Mouse (Mus musculus): Measurements from ENCODE around the gene Plekha1. TPM values are rescaled to one million over a fixed set of nuclear protein-coding genes. Genes with fewer than 3 reads are reported as not detected.

Plekha1 gene
- polyA plus RNA-seq, 1 experiment from 2014 or later: 56.2 TPM

DNA sequence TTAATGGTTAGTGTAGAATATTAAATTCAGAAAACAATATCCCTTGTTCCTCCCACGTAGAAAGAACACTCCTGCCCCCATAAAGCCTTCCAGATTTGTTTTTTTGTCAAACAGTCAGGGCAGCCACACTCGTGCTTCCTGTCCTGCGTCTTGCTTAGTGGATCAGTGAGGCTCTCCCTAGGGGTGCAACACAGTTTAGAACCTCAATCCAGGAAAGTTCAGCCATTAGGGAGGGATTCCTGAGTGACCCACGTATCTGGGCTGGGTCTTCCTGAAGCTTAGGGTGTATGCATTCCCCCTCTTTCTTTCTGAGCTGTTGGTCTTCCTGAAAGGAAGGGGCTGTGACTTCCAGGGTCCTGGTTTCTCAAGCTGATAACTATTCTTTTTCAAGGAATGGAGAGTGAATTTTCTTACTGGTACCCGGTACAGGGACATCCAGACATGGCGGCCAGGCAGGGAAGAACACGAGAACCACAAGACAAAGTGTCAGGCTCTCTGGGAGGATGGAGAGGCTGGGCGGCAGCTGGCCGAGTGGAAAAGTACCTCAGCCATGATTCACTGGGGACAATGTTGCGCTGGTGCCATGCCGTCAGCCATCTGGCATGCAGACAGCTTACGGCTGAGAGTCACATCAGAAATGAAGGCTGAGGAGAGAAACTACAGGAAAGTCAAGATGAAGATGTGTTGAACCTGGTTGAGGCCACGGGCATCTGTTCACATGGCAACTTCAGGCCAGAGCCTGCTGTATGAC lies 57.6 kb downstream of the Plekha1 start:
- no peak for ATAC-seq (ENCODE audit: insufficient number of reproducible peaks, low FRiP score)
- H3K27ac ChIP-seq (ENCODE audit: poor library complexity, severe bottlenecking): no peak overlapping the region
- no peak overlapping the region for H3K4me3 ChIP-seq

DNA sequence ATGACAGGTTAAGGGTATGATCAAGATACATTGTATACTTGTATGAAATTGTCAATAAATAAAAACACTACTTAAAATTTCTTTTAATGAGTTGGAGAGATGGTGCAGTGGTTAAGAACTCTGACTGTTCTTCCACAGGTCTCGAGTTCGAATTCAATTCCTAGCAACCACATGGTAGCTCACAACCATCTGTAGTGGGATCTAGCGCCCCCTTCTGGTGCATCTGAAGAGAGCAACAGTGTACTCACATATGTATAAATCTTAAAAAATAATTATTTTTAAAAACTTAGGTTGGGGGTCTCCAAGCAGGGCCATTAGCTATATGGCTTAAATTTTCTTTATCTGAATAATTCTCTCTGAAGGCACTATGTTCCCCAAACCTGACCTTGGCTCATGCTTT lies 64.8 kb downstream of the Plekha1 start:
- H3K4me2 ChIP-seq: no peak overlapping the region

More for the DNA sequence above, 57.6 kb downstream of the Plekha1 start:
- H3K36me3 ChIP-seq: no peaks in the 10 kb centered on the region
- H3K27me3 ChIP-seq (replicated peaks): no peaks in the 10 kb centered on the region
- H3K9me3 ChIP-seq (replicated peaks): no peaks in the 10 kb centered on the region
- peaks cover 6% of the 10 kb centered on the region for H3K4me1 ChIP-seq (replicated peaks)
- no peak overlapping the region for H3K9ac ChIP-seq
- no peak overlapping the region for H3K4me2 ChIP-seq
- WGBS: 71% methylated on average over 13 of the region's 13 CpGs

DNA sequence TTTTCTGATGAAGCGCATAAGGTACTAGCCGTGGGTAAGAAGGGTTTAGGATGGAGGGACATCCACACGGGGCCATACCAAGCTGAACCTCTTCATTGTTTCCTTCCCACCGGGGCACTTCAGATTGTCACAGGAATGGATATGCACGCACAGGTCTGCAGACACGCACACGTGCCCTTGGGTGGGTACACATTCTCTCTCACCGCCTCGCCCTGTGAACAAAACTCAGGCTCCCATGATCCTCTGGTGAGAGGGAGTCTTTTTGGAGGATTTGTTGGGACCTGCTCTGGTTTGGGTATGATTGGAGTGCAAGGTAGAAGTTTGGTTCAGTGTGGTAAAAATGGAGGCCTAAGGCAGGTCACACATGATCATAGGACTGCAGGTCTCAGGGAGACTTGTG lies 67.4 kb downstream of the Plekha1 start:
- Histone ChIP-seq H3K4me2 (no peak overlapping the region), H3K4me1 (replicated peaks) (peaks cover 17% of the 10 kb centered on the region), H3K9ac (no peak overlapping the region), H3K9me3 (replicated peaks) (peaks cover 3% of the 10 kb centered on the region; the same call in 1 of the 2 replicates), H3K36me3 (no peaks in the 10 kb centered on the region), H3K27me3 (replicated peaks) (peaks cover 29% of the 10 kb centered on the region), H3K27ac (ENCODE audit: poor library complexity, severe bottlenecking) (no peak overlapping the region), H3K4me3 (no peak overlapping the region)
- WGBS: 79% methylated on average over 9 of the region's 9 CpGs
- ATAC-seq (ENCODE audit: insufficient number of reproducible peaks, low FRiP score): no peak

More for the DNA sequence above, 64.8 kb downstream of the Plekha1 start:
- H3K4me3 ChIP-seq: no peak overlapping the region
- peaks cover 7% of the 10 kb centered on the region for H3K4me1 ChIP-seq (replicated peaks)
- H3K27ac ChIP-seq (ENCODE audit: poor library complexity, severe bottlenecking): no peak overlapping the region
- H3K9ac ChIP-seq: no peak overlapping the region
- peaks cover 25% of the 10 kb centered on the region for H3K27me3 ChIP-seq (replicated peaks)
- ATAC-seq (ENCODE audit: insufficient number of reproducible peaks, low FRiP score): no peak
- H3K9me3 ChIP-seq (replicated peaks): peaks cover 3% of the 10 kb centered on the region; the same call in 1 of the 2 replicates
- 59% methylated on average over 3 of the region's 3 CpGs for WGBS
- H3K36me3 ChIP-seq: no peaks in the 10 kb centered on the region

DNA sequence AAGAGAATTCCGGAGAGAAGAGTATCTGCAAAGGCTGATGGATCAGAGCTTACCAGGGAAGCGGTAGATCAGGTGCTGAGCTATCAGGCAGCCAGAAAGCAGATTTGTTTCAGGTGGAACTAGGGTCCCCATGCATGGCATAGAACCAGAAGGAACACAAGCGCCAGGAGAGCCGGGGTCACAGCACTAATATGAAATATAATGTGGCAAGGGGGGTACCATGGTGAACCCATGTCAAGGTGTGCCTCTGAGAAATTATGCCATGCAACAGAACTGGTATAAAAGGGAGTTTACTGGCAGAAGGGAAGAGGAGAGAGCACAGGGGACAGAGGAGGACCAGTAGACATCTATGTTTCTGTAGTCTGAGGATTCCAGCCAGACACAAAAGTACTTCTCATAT lies 69.1 kb downstream of the Plekha1 start:
- Histone ChIP-seq H3K36me3 (no peaks in the 10 kb centered on the region), H3K4me3 (no peak overlapping the region), H3K9me3 (replicated peaks) (peaks cover 3% of the 10 kb centered on the region; the same call in 1 of the 2 replicates), H3K9ac (no peak overlapping the region), H3K4me1 (replicated peaks) (peaks cover 20% of the 10 kb centered on the region), H3K27ac (ENCODE audit: poor library complexity, severe bottlenecking) (no peak overlapping the region), H3K27me3 (replicated peaks) (peaks cover 36% of the 10 kb centered on the region), H3K4me2 (peak overlapping the region; percentile 87; the same call in 1 of the 2 replicates)
- 81% methylated on average over 4 of the region's 4 CpGs for WGBS
- no peak for ATAC-seq (ENCODE audit: insufficient number of reproducible peaks, low FRiP score)

DNA sequence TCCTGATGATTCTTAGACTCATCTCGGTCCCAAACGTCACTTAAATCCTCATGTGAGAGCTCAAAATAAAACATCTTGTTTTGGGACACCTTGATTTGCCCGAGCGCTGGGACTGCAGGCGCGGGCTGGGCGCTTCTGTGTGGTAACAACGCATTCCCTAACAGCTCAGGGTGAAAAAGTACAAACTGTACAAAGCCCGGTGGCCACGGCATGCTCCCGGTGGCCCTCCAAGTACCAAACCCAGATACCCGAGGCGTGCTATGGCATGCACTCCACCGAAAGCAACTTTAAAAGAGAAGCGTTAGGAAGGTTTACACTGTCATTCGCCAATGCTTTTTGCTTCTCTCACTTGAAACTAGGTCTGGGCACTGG lies 69.9 kb downstream of the Plekha1 start:
- 13% methylated on average over 16 of the region's 16 CpGs for WGBS
- H3K27me3 ChIP-seq (replicated peaks): peaks cover 36% of the 10 kb centered on the region
- H3K36me3 ChIP-seq: no peaks in the 10 kb centered on the region
- peak overlapping the region; percentile 61 for H3K4me3 ChIP-seq
- ATAC-seq (ENCODE audit: insufficient number of reproducible peaks, low FRiP score): no peak
- H3K27ac ChIP-seq (ENCODE audit: poor library complexity, severe bottlenecking): no peak overlapping the region
- H3K4me1 ChIP-seq (replicated peaks): peaks cover 27% of the 10 kb centered on the region
- peak overlapping the region; percentile 87 for H3K4me2 ChIP-seq
- peak overlapping the region; percentile 68 for H3K9ac ChIP-seq
- H3K9me3 ChIP-seq (replicated peaks): peaks cover 3% of the 10 kb centered on the region; the same call in 1 of the 2 replicates

DNA sequence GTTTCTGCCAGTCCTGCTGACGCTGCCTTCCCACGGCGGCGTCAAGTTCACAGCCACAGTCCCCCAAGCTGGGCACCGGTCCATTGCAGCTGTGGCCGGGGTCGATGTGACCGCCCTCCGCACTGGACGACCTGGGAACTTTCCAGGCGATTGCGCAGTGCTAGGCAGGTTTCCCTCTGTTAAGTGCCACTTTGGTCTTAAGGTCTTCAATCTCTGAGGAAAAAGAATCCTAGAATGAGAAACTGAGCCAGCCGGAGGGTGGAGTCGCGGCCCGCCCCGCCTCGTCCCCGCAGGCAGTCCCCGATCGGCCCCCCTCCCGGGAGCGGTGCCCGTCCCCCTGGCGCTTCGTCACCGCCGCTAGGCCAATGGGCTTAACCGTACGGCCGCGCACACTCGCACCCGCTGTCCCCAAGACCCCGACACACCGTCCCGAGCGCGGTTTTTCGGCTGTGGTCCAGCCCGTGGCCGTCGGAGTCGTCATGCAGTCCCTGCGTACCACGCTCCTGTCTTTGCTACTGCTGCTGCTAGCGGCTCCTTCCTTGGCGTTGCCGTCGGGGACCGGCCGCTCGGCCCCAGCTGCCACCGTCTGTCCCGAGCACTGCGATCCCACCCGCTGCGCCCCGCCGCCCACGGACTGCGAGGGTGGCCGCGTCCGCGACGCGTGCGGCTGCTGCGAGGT lies 70.4 kb downstream of the Plekha1 start, which contains the start of gene Htra1:
TSS of gene Htra1 (plus strand) at position 319 of the 679 bp plus-strand sequence.
- peak; percentile 85 for ATAC-seq (ENCODE audit: insufficient number of reproducible peaks, low FRiP score)
- Histone ChIP-seq H3K36me3 (no peaks in the 10 kb centered on the region), H3K27me3 (replicated peaks) (peaks cover 36% of the 10 kb centered on the region), H3K4me2 (peak within 1 kb of the TSS; percentile 87), H3K9me3 (replicated peaks) (peaks cover 3% of the 10 kb centered on the region; the same call in 1 of the 2 replicates), H3K9ac (peak within 1 kb of the TSS; percentile 68), H3K4me1 (replicated peaks) (peaks cover 30% of the 10 kb centered on the region), H3K4me3 (peak within 1 kb of the TSS; percentile 61), H3K27ac (ENCODE audit: poor library complexity, severe bottlenecking) (no peak within 1 kb of the TSS)
- WGBS: under 1% methylated on average over 67 of the region's 70 CpGs

DNA sequence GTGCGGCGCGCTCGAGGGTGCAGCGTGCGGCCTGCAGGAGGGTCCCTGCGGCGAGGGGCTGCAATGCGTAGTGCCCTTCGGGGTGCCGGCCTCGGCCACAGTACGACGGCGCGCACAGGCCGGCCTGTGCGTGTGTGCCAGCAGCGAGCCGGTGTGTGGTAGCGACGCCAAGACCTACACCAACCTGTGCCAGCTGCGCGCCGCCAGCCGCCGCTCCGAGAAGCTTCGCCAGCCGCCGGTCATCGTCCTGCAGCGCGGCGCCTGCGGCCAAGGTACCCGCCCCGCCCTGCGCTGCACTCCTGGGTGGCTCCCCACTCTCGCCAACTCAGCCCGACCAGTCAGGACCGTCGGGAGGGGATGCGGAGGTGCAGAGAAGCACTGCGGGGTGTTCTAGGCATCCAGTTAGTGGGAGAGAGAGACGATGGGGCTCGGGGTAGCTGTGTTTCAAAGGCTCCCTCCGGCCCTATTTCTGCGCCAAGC lies 71.0 kb downstream of the Plekha1 start:
- H3K27me3 ChIP-seq (replicated peaks): peaks cover 36% of the 10 kb centered on the region

DNA sequence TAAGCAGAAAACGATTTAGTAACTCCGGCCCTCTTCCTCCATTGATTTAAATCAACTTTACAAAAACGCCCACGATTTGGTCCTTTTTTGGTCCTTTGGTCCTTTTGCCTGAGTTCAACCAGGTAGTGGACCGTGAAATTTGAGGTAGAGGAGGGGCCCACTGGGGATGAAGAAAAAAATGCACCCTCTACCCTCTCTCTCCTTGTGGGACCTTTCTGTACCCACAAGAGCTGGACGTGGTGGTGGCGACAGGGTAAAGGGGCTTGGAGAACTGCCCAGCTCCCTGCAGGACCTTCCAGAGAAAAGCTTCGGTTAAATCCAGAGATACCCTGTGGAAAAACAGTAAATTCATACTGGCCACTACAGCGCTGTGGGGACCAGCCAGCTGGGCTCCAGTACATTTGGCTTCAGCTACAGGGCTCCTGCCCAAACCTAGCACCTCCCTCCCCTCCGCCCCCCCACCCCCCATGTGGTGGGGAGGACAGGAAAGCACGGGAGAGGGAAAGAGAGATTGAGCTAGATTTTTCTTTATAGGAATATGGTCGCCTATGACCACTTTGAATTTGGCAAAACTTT lies 71.8 kb downstream of the Plekha1 start:
- H3K27ac ChIP-seq (ENCODE audit: poor library complexity, severe bottlenecking): no peak overlapping the region
- whole genome bisulfite sequencing: 21% methylated on average over 12 of the region's 12 CpGs
- peaks cover 31% of the 10 kb centered on the region for H3K4me1 ChIP-seq (replicated peaks)
- no peak for ATAC-seq (ENCODE audit: insufficient number of reproducible peaks, low FRiP score)
- no peaks in the 10 kb centered on the region for H3K36me3 ChIP-seq
- H3K27me3 ChIP-seq (replicated peaks): peaks cover 36% of the 10 kb centered on the region
- H3K4me2 ChIP-seq: peak overlapping the region; percentile 87
- H3K9me3 ChIP-seq (replicated peaks): no peaks in the 10 kb centered on the region
- H3K4me3 ChIP-seq: peak overlapping the region; percentile 61
- H3K9ac ChIP-seq: peak overlapping the region; percentile 68

More for the DNA sequence above, 71.0 kb downstream of the Plekha1 start:
- peak overlapping the region; percentile 61 for H3K4me3 ChIP-seq
- no peak overlapping the region for H3K27ac ChIP-seq (ENCODE audit: poor library complexity, severe bottlenecking)
- H3K4me1 ChIP-seq (replicated peaks): peaks cover 31% of the 10 kb centered on the region
- H3K9me3 ChIP-seq (replicated peaks): peaks cover 3% of the 10 kb centered on the region; the same call in 1 of the 2 replicates
- H3K4me2 ChIP-seq: peak overlapping the region; percentile 87
- no peaks in the 10 kb centered on the region for H3K36me3 ChIP-seq
- H3K9ac ChIP-seq: peak overlapping the region; percentile 68
- ATAC-seq (ENCODE audit: insufficient number of reproducible peaks, low FRiP score): peak; percentile 30
- 1% methylated on average over 49 of the region's 49 CpGs for WGBS

DNA sequence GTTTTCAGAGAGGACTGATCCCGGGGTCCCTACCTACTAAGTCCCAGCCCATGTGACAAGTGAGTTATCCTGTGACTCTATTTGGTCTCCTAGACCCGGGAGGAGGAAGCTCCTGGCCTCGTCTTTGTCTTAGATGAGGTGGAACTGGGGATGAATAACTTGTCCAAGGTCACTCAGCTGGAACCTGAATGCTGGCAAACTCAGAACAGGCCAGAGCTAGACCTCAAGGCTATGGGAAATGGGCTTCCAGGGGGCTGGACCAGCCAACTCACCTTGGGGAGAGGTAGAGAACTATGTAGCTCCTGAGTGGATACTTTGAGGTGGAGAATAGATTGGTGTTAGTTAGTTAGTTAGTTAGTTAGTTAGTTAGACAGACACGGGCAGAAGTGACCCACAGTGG lies 72.4 kb downstream of the Plekha1 start:
- H3K4me3 ChIP-seq: no peak overlapping the region; the same call in 1 of the 2 replicates
- peak overlapping the region; percentile 87; the same call in 1 of the 2 replicates for H3K4me2 ChIP-seq
- H3K27ac ChIP-seq (ENCODE audit: poor library complexity, severe bottlenecking): no peak overlapping the region
- H3K4me1 ChIP-seq (replicated peaks): peaks cover 31% of the 10 kb centered on the region
- peaks cover 33% of the 10 kb centered on the region for H3K27me3 ChIP-seq (replicated peaks)
- no peak for ATAC-seq (ENCODE audit: insufficient number of reproducible peaks, low FRiP score)
- H3K9ac ChIP-seq: no peak overlapping the region
- 57% methylated on average over 4 of the region's 4 CpGs for WGBS
- no peaks in the 10 kb centered on the region for H3K36me3 ChIP-seq
- H3K9me3 ChIP-seq (replicated peaks): no peaks in the 10 kb centered on the region

DNA sequence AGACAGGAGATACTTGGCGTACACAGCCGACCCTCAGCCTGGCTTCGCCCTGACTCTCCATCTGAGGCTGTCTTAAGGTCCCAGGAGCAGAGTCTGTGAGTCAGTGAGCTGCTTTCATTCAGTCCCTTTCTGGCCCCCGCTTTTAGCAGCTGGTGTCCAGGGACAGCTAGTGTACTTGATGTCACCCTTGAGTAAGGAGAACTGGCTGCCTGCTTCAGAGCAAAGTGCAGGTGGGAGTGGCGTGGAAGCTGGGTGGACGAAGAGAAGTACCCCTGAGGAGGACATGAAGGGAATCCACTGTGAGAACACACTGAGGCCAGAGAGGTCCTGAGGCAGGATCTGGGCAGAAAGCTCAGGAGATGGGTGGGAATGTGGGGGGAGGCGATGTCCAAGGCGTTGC lies 73.3 kb downstream of the Plekha1 start:
- no peak overlapping the region for H3K4me3 ChIP-seq
- H3K9ac ChIP-seq: no peak overlapping the region
- peaks cover 31% of the 10 kb centered on the region for H3K4me1 ChIP-seq (replicated peaks)
- no peak for ATAC-seq (ENCODE audit: insufficient number of reproducible peaks, low FRiP score)
- H3K9me3 ChIP-seq (replicated peaks): no peaks in the 10 kb centered on the region
- H3K27ac ChIP-seq (ENCODE audit: poor library complexity, severe bottlenecking): no peak overlapping the region
- H3K27me3 ChIP-seq (replicated peaks): peaks cover 24% of the 10 kb centered on the region
- 78% methylated on average over 8 of the region's 8 CpGs for WGBS
- no peaks in the 10 kb centered on the region for H3K36me3 ChIP-seq
- H3K4me2 ChIP-seq: no peak overlapping the region

DNA sequence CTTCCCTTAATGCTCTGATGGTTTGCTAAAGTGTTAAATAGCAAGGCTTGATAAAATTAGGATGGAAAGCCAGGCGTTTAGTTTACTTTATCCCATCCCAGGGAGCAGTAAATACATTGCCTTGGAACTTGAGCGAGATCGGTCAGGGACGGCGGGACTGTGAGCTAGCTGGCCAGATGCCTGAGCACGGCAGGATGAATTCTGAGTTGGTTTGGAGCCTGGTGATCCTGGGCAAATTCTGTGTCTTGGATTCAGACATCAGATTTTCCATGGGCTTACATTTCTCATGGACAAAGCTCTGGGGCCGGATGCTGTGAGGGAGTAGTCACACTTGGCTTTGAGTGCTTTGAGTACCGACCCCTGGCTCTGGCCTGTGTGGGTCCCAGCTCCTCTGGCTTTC lies 75.2 kb downstream of the Plekha1 start:
- Histone ChIP-seq H3K27ac (ENCODE audit: poor library complexity, severe bottlenecking) (no peak overlapping the region), H3K9ac (no peak overlapping the region), H3K36me3 (no peaks in the 10 kb centered on the region), H3K4me2 (no peak overlapping the region), H3K27me3 (replicated peaks) (peaks cover 11% of the 10 kb centered on the region), H3K9me3 (replicated peaks) (no peaks in the 10 kb centered on the region), H3K4me1 (replicated peaks) (peaks cover 21% of the 10 kb centered on the region), H3K4me3 (no peak overlapping the region)
- WGBS: 74% methylated on average over 8 of the region's 8 CpGs
- ATAC-seq (ENCODE audit: insufficient number of reproducible peaks, low FRiP score): no peak
